Mouse (Mus musculus) gastrocnemius, adult 2 months (tissue): ENCODE data around the gene Tpte. TPM values are rescaled to one million over a fixed set of nuclear protein-coding genes. Genes with fewer than 3 reads are reported as not detected.

Experiments used
- DNase-seq: peaks from one replicate; pipeline ENCODE4 v3.0.0; 2022
- H3K27ac ChIP-seq: fragments of 200-600 bp; 2 replicates; pipeline ENCODE4 v1.8.1; 2022; ENCODE audit warnings: mild to moderate bottlenecking
- H3K4me3 ChIP-seq: fragments of 200-600 bp; 2 replicates; pipeline ENCODE4 v1.8.1; 2022; ENCODE audit warnings: mild to moderate bottlenecking, moderate library complexity
- CTCF ChIP-seq: fragments of 200-600 bp; IDR thresholded peaks from 2 replicates; pipeline ENCODE4 v1.8.1; 2022; ENCODE audit warnings: antibody characterized with exemption, mild to moderate bottlenecking, moderate library complexity
- intact Hi-C: fragments of 180-260 bp; cut with DNase I; formaldehyde crosslinking; loops from one replicate; pipeline ENCODE4 v1.15.1; 2025
- total RNA-seq, 2 experiments: library from RNA; stranded (reverse); gene quantifications; 2 replicates each; pipeline ENCODE4 v1.2.3; 2021

The Tpte gene
- total RNA-seq, 2 experiments from 2014 or later, result not detected

DNA sequence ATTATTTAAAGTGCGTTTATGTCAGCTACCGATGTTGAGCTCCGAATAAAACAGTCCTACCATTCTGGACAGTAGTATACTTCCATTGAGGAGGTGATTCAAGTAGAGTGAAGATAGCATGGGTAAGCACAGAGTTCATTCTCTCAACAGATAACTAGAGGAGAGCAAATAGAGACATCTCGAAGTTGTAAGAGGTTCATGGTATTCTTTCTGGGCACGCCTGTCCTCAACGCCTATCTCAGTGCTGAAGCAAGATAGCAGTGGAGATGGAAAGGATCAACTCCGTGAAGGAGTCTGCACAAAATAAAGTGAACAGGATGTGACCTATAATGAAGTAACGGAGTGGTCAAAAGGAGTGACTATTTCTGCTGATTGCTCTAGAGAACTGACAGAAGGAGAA, 128.7 kb downstream of the Tpte start:
- DNase-seq, result no peak
- peak overlapping the region; percentile 87 for H3K4me3 ChIP-seq
- intact Hi-C loops, result loop anchor here (1.0 kb wide), 1 partner anchor 14 kb away; the partner anchor contains the start of gene Slc25a15
- peak overlapping the region; percentile 97 for H3K27ac ChIP-seq
- TF ChIP-seq CTCF, result no peak

Other genes starting within 250 kb of the Tpte start
- gene Atp7b, start 223.1 kb upstream of the Tpte start, total RNA-seq, result under 1 TPM in 1 of 2 experiments, not detected in 1; 0.06 TPM
- 1 to 10 TPM; 6.1 to 7.6 TPM for gene Alg11, start 222.7 kb upstream of the Tpte start, total RNA-seq
- gene Nek5, start 158.4 kb upstream of the Tpte start, total RNA-seq, result under 1 TPM; 0.22 to 0.48 TPM
- gene Nek3, start 117.0 kb upstream of the Tpte start, total RNA-seq, result 1 to 10 TPM; 2.8 to 3.4 TPM
- gene Ckap2, start 97.6 kb upstream of the Tpte start, total RNA-seq, result not detected
- gene Vps36, start 90.6 kb upstream of the Tpte start, total RNA-seq, result 10 to 100 TPM; 31.6 to 31.8 TPM
- 1 to 10 TPM; 1.6 to 1.9 TPM for gene Thsd1, start 56.1 kb upstream of the Tpte start, total RNA-seq
- gene Slc25a15, start 115.2 kb downstream of the Tpte start, total RNA-seq, result 10 to 100 TPM; 10.2 to 14.1 TPM
- 10 to 100 TPM; 25.7 to 37.8 TPM for gene Mrps31, start 127.9 kb downstream of the Tpte start, total RNA-seq